Mouse (Mus musculus) mesoderm, embryonic 11.5 days (tissue): Measurements from ENCODE around the gene Dtx1.

ENCODE experiments used
- DNase-seq: peaks from one replicate; pipeline ENCODE4 v3.0.0-alpha.2; 2012; ENCODE audit warnings: low read depth, low spot score

The Dtx1 gene

DNA sequence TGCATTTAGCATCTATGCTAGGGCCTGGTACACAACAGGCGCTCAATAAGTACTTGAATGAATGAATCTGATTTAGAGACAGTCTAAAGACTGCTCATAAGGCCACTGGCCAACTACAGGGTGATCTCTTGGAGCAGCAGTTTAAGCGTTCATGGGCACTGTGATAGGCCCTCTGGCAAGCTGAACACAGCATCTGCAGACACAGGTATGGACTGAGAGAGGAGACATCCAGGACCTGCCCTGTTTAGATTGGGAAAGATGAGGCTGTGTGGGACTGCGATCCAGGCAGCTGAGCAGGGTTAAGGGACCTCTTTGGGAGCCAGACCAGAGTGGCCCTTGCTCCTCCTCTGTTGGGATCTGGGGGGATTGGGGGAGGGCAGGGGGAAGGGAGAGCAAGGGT lies at the start of gene Dtx1:
Dtx1 (minus strand) TSS at position 101 of the 400 bp plus-strand sequence.
- DNase-seq = no peak

DNA sequence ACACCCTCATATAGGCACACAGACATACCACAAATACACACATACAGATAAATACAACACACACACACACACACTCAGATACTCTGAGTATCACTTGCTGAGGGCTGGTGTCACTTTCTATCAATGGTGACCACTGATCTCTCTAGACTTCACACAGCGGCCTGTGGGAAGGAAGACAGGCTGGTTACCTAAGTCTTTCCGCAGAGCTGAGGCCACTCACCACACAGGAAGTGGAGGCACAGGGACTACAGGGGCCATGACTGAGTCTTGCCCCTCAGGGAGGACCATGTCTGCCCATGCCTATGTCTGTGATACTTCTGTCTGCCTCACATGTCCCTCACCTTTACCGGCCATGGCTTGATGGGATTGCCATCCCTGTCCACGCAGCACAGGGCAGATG lies 42.5 kb upstream of the Dtx1 start:
- DNase-seq = no peak

- DNase-seq = no peak
These were observed 41.1 kb upstream of the Dtx1 start for GRCm38 (mm10) chr5:120752786-120753185.

DNA sequence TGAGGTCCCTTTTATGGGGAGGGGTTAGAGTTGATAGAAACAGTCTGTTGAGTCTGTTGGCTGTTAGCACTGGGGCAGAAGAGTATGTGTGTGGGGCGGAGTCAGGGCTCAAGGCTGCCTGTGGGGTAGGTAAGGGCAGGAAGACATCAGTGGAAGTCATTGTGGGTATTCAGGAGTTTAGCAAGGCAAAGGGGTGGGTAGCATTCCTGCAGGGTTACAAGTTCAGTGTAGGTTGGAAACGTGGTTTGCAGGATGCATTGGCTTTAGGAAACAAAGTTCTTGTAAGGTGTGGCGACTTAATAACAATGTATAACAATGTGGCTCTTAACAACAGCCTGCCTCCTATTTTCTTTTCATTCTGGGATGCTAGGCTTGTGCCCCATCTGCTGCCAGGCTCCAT lies 39.5 kb upstream of the Dtx1 start:
- DNase-seq = no peak

GRCm38 (mm10) chr5:120749688-120750087 lies 38.0 kb upstream of the Dtx1 start, which contains the start of gene Oas2:
Gene Oas2, minus strand, starts transcription at chr5:120749853.
- no peak for DNase-seq

- peak; percentile 64 for DNase-seq
These were observed 34.7 kb upstream of the Dtx1 start for GRCm38 (mm10) chr5:120746451-120746850.

DNA sequence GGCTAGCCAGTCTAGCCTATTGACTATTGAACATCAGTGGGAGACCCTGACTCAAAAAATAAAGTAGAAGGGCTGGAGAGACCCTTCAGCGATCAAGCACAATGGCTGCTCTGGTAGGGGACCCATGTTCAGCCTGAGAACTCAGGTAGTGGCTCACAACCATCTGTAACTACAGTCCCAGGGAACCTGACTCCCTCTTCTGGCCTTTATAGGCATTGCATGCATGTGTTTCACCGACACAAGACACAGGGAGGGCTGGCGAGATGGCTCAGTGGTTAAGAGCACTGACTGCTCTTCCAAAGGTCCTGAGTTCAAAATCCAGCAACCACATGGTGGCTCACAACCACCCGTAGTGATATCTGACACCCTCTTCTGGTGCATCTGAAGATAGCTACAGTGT lies 30.4 kb upstream of the Dtx1 start:
- DNase-seq = peak; percentile 59

DNA sequence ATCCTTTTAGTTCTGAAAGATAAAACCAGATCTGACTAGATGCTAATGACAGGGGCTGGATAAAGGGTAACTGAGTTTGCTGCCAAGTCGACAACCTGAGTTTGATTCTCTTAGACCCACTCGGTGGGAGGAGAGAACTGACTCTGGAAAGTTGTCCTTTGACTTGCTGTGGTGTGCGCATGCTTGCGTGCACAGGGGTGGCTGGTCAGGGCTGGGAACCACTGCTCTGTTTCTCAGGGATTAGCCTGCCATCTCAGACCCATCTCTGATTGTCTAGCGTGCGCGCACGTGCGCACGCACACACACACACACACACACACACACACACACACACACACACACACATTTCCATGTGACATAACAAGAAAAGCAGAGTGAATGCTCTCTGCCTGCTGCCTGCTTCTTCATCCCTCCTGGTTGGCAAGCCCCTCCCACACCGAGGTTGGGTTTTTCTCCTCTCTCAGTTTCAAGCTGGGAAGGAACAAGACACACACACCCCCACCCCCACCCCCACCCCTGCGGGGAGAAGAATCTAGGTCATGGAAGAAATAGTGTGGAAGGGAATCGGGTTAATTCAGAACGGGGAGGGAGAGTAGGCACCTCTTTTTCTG lies 22.8 kb upstream of the Dtx1 start:
- DNase-seq = no peak

DNA sequence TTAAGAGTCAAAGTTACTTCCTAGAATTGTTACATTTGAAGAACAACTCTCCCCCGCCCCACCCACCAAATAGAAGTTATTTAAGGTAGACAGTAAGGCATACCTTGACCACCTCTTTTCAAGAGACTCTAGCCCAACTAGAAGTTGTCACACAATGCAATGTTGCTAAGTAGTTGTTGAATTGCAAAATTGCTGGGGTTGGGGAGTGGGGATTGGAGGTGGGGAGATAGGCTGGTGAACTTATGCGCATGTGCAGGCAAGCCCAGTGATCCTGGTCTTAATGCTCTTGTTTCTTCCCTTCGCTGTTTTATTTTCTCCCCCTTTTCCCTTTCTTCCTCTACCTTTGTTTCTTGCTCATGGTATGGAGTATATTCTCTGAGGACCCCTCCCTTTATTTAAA lies 22.0 kb upstream of the Dtx1 start:
- no peak for DNase-seq

- no peak for DNase-seq
These were observed 21.0 kb upstream of the Dtx1 start for GRCm38 (mm10) chr5:120732740-120733139.

- no peak for DNase-seq
These were observed 17.6 kb upstream of the Dtx1 start for GRCm38 (mm10) chr5:120729319-120729718.

DNA sequence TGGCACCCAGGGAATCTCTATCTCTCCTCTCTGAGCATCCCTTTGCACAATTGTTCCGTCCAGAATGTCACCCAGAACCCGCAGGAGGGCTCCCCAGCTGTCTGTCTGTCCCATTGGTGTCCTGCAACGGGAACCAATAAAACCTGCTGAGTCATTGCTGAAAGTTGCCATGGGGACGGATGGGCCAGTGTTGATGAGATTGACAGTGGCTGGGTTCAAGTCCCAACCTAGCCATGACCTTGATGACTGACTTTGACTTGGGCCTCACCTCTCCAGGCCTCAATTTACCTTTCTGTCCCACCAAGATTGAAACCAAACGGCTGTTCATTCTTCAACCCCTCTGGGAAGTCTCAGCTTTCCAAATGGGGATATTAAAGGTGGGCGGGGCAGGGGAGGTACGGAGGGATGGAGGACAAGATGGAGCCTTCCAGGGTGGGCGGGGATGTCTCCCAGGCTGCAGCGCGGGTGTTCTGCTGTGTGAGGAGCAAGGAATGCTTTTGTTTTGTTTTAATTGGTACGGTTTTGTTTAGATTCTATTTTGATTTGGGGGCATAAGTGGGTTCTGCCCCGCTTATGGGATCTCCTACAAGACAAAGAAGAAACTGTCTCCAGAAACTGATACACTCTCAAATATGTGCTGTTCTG lies 14.2 kb upstream of the Dtx1 start:
- DNase-seq = no peak

- DNase-seq = no peak
These were observed 9.3 kb upstream of the Dtx1 start for GRCm38 (mm10) chr5:120721005-120721404.

GRCm38 (mm10) chr5:120718600-120719378 lies 7.1 kb upstream of the Dtx1 start:
- DNase-seq = no peak

DNA sequence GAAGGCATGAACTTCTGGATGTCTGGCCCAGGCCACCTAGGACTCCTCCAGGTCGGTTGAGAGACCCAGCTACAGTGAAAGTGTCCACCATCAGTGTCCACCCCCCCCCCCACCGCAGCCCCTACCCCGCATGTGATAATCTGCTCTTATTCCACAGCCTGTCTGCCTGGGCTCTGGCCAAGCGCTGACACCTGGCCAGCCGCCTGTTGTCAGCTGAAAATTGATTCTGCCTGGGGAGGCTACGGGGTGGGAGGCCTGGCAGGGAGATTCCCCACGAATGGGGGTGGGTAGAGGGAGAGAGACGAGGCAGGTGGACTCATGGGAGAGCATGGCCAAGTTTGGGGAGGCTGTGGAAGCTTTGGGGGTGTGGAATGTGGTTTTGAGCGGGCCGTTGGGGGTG lies 5.4 kb upstream of the Dtx1 start:
- no peak for DNase-seq

DNA sequence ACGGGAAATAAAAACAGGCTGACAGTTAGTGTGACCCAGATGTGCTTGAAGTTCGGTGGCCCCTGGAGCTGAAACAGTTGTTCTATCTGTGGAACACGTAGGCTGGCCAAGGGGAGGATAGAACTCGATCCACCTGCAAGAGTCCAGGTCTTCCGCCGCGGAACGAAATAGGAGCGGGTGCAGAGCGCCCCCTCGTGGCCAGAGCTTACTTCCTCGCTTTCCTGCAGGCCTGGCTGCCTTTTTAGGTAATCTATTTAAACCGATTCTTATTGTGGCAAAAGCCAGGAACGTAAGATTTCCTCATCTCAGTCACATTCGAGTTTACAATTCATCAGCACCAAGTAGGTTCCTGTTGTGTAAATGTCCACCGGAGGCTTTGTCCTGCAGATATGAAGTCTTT lies 2.6 kb upstream of the Dtx1 start:
- peak; percentile 76 for DNase-seq

GRCm38 (mm10) chr5:120712721-120713120 lies 994 bp upstream of the Dtx1 start:
- no peak for DNase-seq

- DNase-seq = no peak
These were observed 311 bp downstream of the Dtx1 start for GRCm38 (mm10) chr5:120711416-120711815.

GRCm38 (mm10) chr5:120710826-120711248 lies 890 bp downstream of the Dtx1 start:
- DNase-seq = no peak

- DNase-seq = peak; percentile 47
These were observed 1.4 kb downstream of the Dtx1 start for GRCm38 (mm10) chr5:120710161-120710825.

- DNase-seq = no peak
These were observed 4.8 kb downstream of the Dtx1 start for GRCm38 (mm10) chr5:120706976-120707375.

- DNase-seq = peak; percentile 59
These were observed 5.2 kb downstream of the Dtx1 start for GRCm38 (mm10) chr5:120706541-120706940.
